Mouse (Mus musculus): ENCODE data around the gene Cep44. TPM values are rescaled to one million over a fixed set of nuclear protein-coding genes. Genes with fewer than 3 reads are reported as not detected.

The Cep44 gene
- total and polyA plus RNA-seq, 3 experiments, result 18.6 to 22.7 TPM; not detected in 1

DNA sequence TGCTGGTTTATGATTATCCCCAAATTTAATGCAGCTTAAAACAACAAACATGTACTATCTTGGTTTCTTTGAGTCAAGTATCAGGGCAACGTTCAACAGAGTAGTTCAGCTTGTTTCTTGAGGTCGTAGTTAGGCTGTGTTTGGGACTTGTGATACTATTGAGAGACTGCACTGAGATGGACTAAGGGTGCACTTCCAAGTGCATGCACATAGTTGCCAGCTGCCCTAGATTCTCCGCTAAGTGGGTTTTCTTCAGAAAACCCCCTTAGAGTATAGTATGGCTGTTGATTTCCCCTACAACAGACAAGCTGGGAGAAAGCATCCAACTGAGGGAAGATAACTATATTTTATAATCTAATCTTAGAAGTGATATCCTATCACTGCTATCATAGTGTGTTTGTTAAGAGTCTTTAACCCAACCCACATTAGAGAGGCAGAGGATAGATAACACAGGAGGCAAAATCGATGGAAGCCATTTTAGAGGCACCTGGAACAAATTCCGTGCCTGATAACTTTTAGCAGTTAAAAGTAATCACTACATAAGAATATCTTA is 1.8 kb upstream of the Cep44 start:
- H3K9me3 ChIP-seq (replicated peaks; ENCODE audit: insufficient read depth, low read length), result no peaks in the 10 kb centered on the region
- peak overlapping the region; percentile 99 for H3K9ac ChIP-seq (ENCODE audit: control insufficient read depth, low read depth, low read length, poor library complexity, severe bottlenecking)
- H3K79me2 ChIP-seq (ENCODE audit: control insufficient read depth, insufficient read depth, low read length, poor library complexity), result peaks cover 23% of the 10 kb centered on the region
- peak; percentile 62; the same call in 1 of the 2 replicates for TF ChIP-seq GATA1 (IDR thresholded peaks at IDR 0.05; ENCODE audit: low read depth, low read length)
- no peak for TF ChIP-seq NELFE (IDR thresholded peaks at IDR 0.05; ENCODE audit: low read depth, low read length)
- TF ChIP-seq SIN3A (IDR thresholded peaks at IDR 0.05; ENCODE audit: low read length), result peak; percentile 35; the same call in 1 of the 2 replicates
- TF ChIP-seq MAFK (IDR thresholded peaks at IDR 0.05; ENCODE audit: borderline replicate concordance, low read depth, low read length), result no peak
- 0 out of 2 replicates have a peak, but pooled peaks have one; percentile 7 for TF ChIP-seq HCFC1 (IDR thresholded peaks at IDR 0.05; ENCODE audit: low read depth, low read length)
- no peaks in the 10 kb centered on the region for H3K27me3 ChIP-seq (ENCODE audit: control insufficient read depth in 1 of 2, insufficient read depth in 2 of 2, low read length in 2 of 2)
- H3K4me3 ChIP-seq (ENCODE audit: control insufficient read depth in 1 of 2, insufficient read depth in 1 of 2, low read depth in 2 of 2, low read length in 2 of 2), result peak overlapping the region; percentile 86 to 90
- peaks cover 0 to 3% of the 10 kb centered on the region in 2 experiments; a peak in 1 of 4 replicates for H3K4me1 ChIP-seq (ENCODE audit: control insufficient read depth in 1 of 2, insufficient read depth in 2 of 2, low read length in 2 of 2)
- no peak overlapping the region for H3K27ac ChIP-seq (ENCODE audit: control insufficient read depth, low read depth, low read length)
- H3K36me3 ChIP-seq (ENCODE audit: control insufficient read depth in 1 of 2, insufficient read depth in 2 of 2, low read length in 2 of 2), result peaks cover 0 to 11% of the 10 kb centered on the region in 2 experiments; a peak in 2 of 4 replicates
- DNase-seq (ENCODE audit: low read depth, low spot score), result peak; percentile 49

GRCm38 (mm10) chr8:56552045-56552444 is 1.2 kb upstream of the Cep44 start:
- DNase-seq (ENCODE audit: low read depth, low spot score), result peak; percentile 57
- peak overlapping the region; percentile 99 for H3K9ac ChIP-seq (ENCODE audit: control insufficient read depth, low read depth, low read length, poor library complexity, severe bottlenecking)
- H3K9me3 ChIP-seq (replicated peaks; ENCODE audit: insufficient read depth, low read length), result no peaks in the 10 kb centered on the region
- 0 out of 2 replicates have a peak, but pooled peaks have one; percentile 23 for TF ChIP-seq TBP (IDR thresholded peaks at IDR 0.05; ENCODE audit: low read depth, low read length)
- 0 out of 2 replicates have a peak, but pooled peaks have one; percentile 12 for TF ChIP-seq SIN3A (IDR thresholded peaks at IDR 0.05; ENCODE audit: low read length)
- no peak for TF ChIP-seq ETS1 (IDR thresholded peaks at IDR 0.05; ENCODE audit: low read depth, low read length)
- H3K4me1 ChIP-seq (ENCODE audit: control insufficient read depth in 1 of 2, insufficient read depth in 2 of 2, low read length in 2 of 2), result peaks cover 0 to 3% of the 10 kb centered on the region in 2 experiments; a peak in 1 of 4 replicates
- H3K79me2 ChIP-seq (ENCODE audit: control insufficient read depth, insufficient read depth, low read length, poor library complexity), result peaks cover 21% of the 10 kb centered on the region
- peaks cover 0 to 11% of the 10 kb centered on the region in 2 experiments; a peak in 2 of 4 replicates for H3K36me3 ChIP-seq (ENCODE audit: control insufficient read depth in 1 of 2, insufficient read depth in 2 of 2, low read length in 2 of 2)
- peak overlapping the region; percentile 86 to 90 for H3K4me3 ChIP-seq (ENCODE audit: control insufficient read depth in 1 of 2, insufficient read depth in 1 of 2, low read depth in 2 of 2, low read length in 2 of 2)
- peak overlapping the region; percentile 94 for H3K27ac ChIP-seq (ENCODE audit: control insufficient read depth, low read depth, low read length)
- H3K27me3 ChIP-seq (ENCODE audit: control insufficient read depth in 1 of 2, insufficient read depth in 2 of 2, low read length in 2 of 2), result no peaks in the 10 kb centered on the region

GRCm38 (mm10) chr8:56551361-56551852 is 560 bp upstream of the Cep44 start:
- Histone ChIP-seq H3K9ac (ENCODE audit: control insufficient read depth, low read depth, low read length, poor library complexity, severe bottlenecking) (peak overlapping the region; percentile 99), H3K4me3 (ENCODE audit: control insufficient read depth in 1 of 2, insufficient read depth in 1 of 2, low read depth in 2 of 2, low read length in 2 of 2) (peak overlapping the region; percentile 86 to 90), H3K36me3 (ENCODE audit: control insufficient read depth in 1 of 2, insufficient read depth in 2 of 2, low read length in 2 of 2) (peaks cover 0 to 11% of the 10 kb centered on the region in 2 experiments; a peak in 2 of 4 replicates), H3K27me3 (ENCODE audit: control insufficient read depth in 1 of 2, insufficient read depth in 2 of 2, low read length in 2 of 2) (no peaks in the 10 kb centered on the region), H3K27ac (ENCODE audit: control insufficient read depth, low read depth, low read length) (peak overlapping the region; percentile 94), H3K9me3 (replicated peaks; ENCODE audit: insufficient read depth, low read length) (no peaks in the 10 kb centered on the region), H3K79me2 (ENCODE audit: control insufficient read depth, insufficient read depth, low read length, poor library complexity) (peaks cover 21% of the 10 kb centered on the region), H3K4me1 (ENCODE audit: control insufficient read depth in 1 of 2, insufficient read depth in 2 of 2, low read length in 2 of 2) (peaks cover 0 to 3% of the 10 kb centered on the region in 2 experiments; a peak in 1 of 4 replicates)
- DNase-seq (ENCODE audit: low read depth, low spot score), result peak; percentile 96
- TF ChIP-seq HCFC1 (IDR thresholded peaks at IDR 0.05; ENCODE audit: low read depth, low read length) (no peak), ELF1 (IDR thresholded peaks at IDR 0.05; ENCODE audit: low read depth, low read length) (no peak), RCOR1 (IDR thresholded peaks at IDR 0.05; ENCODE audit: low read depth, low read length) (no peak), CHD2 (IDR thresholded peaks at IDR 0.05; ENCODE audit: low read length) (peak; percentile 69), ETS1 (IDR thresholded peaks at IDR 0.05; ENCODE audit: low read depth, low read length) (no peak), POLR2AphosphoS2 (IDR thresholded peaks at IDR 0.05; ENCODE audit: low read length) (peak; percentile 54; the same call in 1 of the 2 replicates), TBP (IDR thresholded peaks at IDR 0.05; ENCODE audit: low read depth, low read length) (peak; percentile 80), JUND (IDR thresholded peaks at IDR 0.05; ENCODE audit: low read depth, low read length) (no peak), NELFE (IDR thresholded peaks at IDR 0.05; ENCODE audit: low read depth, low read length) (peak; percentile 14; the same call in 1 of the 2 replicates), ZMIZ1 (IDR thresholded peaks at IDR 0.05; ENCODE audit: low read depth, low read length) (0 out of 2 replicates have a peak, but pooled peaks have one; percentile 31), MYB (IDR thresholded peaks at IDR 0.05; ENCODE audit: low read depth, low read length) (no peak), MAFK (IDR thresholded peaks at IDR 0.05; ENCODE audit: borderline replicate concordance, low read depth, low read length) (no peak), EP300 (IDR thresholded peaks at IDR 0.05; ENCODE audit: low read depth in 1 of 2, low read length in 2 of 2) (no peak; a peak in 1 of 4 replicates), E2F4 (IDR thresholded peaks at IDR 0.05; ENCODE audit: borderline replicate concordance, low read depth, low read length) (no peak), RAD21 (IDR thresholded peaks at IDR 0.05; ENCODE audit: low read depth, low read length) (no peak), TAL1 (IDR thresholded peaks at IDR 0.05; ENCODE audit: low read length) (no peak), ZNF384 (IDR thresholded peaks at IDR 0.05; ENCODE audit: low read depth, low read length) (no peak), UBTF (IDR thresholded peaks at IDR 0.05; ENCODE audit: borderline replicate concordance, insufficient read depth, low read depth, low read length) (no peak), NRF1 (IDR thresholded peaks at IDR 0.05; ENCODE audit: insufficient read depth, low read depth, low read length, poor library complexity, severe bottlenecking) (peak; percentile 14; the same call in 1 of the 2 replicates), MYC (IDR thresholded peaks at IDR 0.05; ENCODE audit: low read depth, low read length) (peak; percentile 9; the same call in 1 of the 2 replicates), MXI1 (IDR thresholded peaks at IDR 0.05; ENCODE audit: low read depth, low read length) (no peak)
